Mouse (Mus musculus): ENCODE measurements around the gene Agk. TPM values are rescaled to one million over a fixed set of nuclear protein-coding genes. Genes with fewer than 3 reads are reported as not detected.

Agk gene
- polyA plus RNA-seq, 1 experiment from 2014 or later, result 48.2 TPM

- no peak overlapping the region for H3K4me3 ChIP-seq (ENCODE audit: low read depth, low read length)
- no peak for ATAC-seq (ENCODE audit: insufficient number of reproducible peaks, insufficient read depth, low FRiP score, low read depth)
- 52% methylated on average over 4 of the region's 4 CpGs for WGBS
- H3K4me2 ChIP-seq (replicated peaks; ENCODE audit: low read depth, low read length), result no peak overlapping the region
- no peak overlapping the region for H3K9ac ChIP-seq (replicated peaks; ENCODE audit: low read depth, low read length)
- no peak overlapping the region for H3K27ac ChIP-seq (ENCODE audit: low read length)
- no peaks in the 10 kb centered on the region for H3K36me3 ChIP-seq (ENCODE audit: control insufficient read depth, insufficient read depth, low read length)
- no peaks in the 10 kb centered on the region for H3K27me3 ChIP-seq (ENCODE audit: control insufficient read depth, insufficient read depth, low read length)
- H3K9me3 ChIP-seq (ENCODE audit: control insufficient read depth, low read depth, low read length), result no peaks in the 10 kb centered on the region
- peaks cover 16% of the 10 kb centered on the region; the same call in 1 of the 2 replicates for H3K4me1 ChIP-seq (ENCODE audit: control insufficient read depth, insufficient read depth, low read length)
Measured at GRCm38 (mm10) chr6:40431356-40431755, 106.4 kb downstream of the Agk start.

GRCm38 (mm10) chr6:40431812-40432211 is 106.8 kb downstream of the Agk start:
- Histone ChIP-seq H3K36me3 (ENCODE audit: control insufficient read depth, insufficient read depth, low read length) (no peaks in the 10 kb centered on the region), H3K4me1 (ENCODE audit: control insufficient read depth, insufficient read depth, low read length) (peaks cover 16% of the 10 kb centered on the region; the same call in 1 of the 2 replicates), H3K4me2 (replicated peaks; ENCODE audit: low read depth, low read length) (no peak overlapping the region), H3K9me3 (ENCODE audit: control insufficient read depth, low read depth, low read length) (no peaks in the 10 kb centered on the region), H3K9ac (replicated peaks; ENCODE audit: low read depth, low read length) (no peak overlapping the region), H3K27me3 (ENCODE audit: control insufficient read depth, insufficient read depth, low read length) (no peaks in the 10 kb centered on the region), H3K4me3 (ENCODE audit: low read depth, low read length) (no peak overlapping the region), H3K27ac (ENCODE audit: low read length) (no peak overlapping the region)
- ATAC-seq (ENCODE audit: insufficient number of reproducible peaks, insufficient read depth, low FRiP score, low read depth), result no peak

GRCm38 (mm10) chr6:40432346-40433275 is 107.6 kb downstream of the Agk start:
- Histone ChIP-seq H3K36me3 (ENCODE audit: control insufficient read depth, insufficient read depth, low read length) (no peaks in the 10 kb centered on the region), H3K9me3 (ENCODE audit: control insufficient read depth, low read depth, low read length) (no peaks in the 10 kb centered on the region), H3K4me1 (ENCODE audit: control insufficient read depth, insufficient read depth, low read length) (peaks cover 16% of the 10 kb centered on the region; the same call in 1 of the 2 replicates), H3K4me3 (ENCODE audit: low read depth, low read length) (no peak overlapping the region), H3K27ac (ENCODE audit: low read length) (no peak overlapping the region), H3K27me3 (ENCODE audit: control insufficient read depth, insufficient read depth, low read length) (no peaks in the 10 kb centered on the region), H3K4me2 (replicated peaks; ENCODE audit: low read depth, low read length) (no peak overlapping the region), H3K9ac (replicated peaks; ENCODE audit: low read depth, low read length) (no peak overlapping the region)
- no peak for ATAC-seq (ENCODE audit: insufficient number of reproducible peaks, insufficient read depth, low FRiP score, low read depth)
- 88% methylated on average over 17 of the region's 17 CpGs for WGBS

GRCm38 (mm10) chr6:40434697-40435096 is 109.7 kb downstream of the Agk start:
- H3K36me3 ChIP-seq (ENCODE audit: control insufficient read depth, insufficient read depth, low read length), result no peaks in the 10 kb centered on the region
- 14% methylated on average over 7 of the region's 7 CpGs for WGBS
- no peak overlapping the region for H3K27ac ChIP-seq (ENCODE audit: low read length)
- ATAC-seq (ENCODE audit: insufficient number of reproducible peaks, insufficient read depth, low FRiP score, low read depth), result no peak
- H3K9ac ChIP-seq (replicated peaks; ENCODE audit: low read depth, low read length), result peak overlapping the region; percentile 69; the same call in 1 of the 2 replicates
- no peaks in the 10 kb centered on the region for H3K9me3 ChIP-seq (ENCODE audit: control insufficient read depth, low read depth, low read length)
- H3K4me1 ChIP-seq (ENCODE audit: control insufficient read depth, insufficient read depth, low read length), result peaks cover 16% of the 10 kb centered on the region; the same call in 1 of the 2 replicates
- peak overlapping the region; percentile 54 for H3K4me2 ChIP-seq (replicated peaks; ENCODE audit: low read depth, low read length)
- H3K4me3 ChIP-seq (ENCODE audit: low read depth, low read length), result peak overlapping the region; percentile 74
- H3K27me3 ChIP-seq (ENCODE audit: control insufficient read depth, insufficient read depth, low read length), result no peaks in the 10 kb centered on the region

- Histone ChIP-seq H3K36me3 (ENCODE audit: control insufficient read depth, insufficient read depth, low read length) (no peaks in the 10 kb centered on the region), H3K4me2 (replicated peaks; ENCODE audit: low read depth, low read length) (peak overlapping the region; percentile 54), H3K9ac (replicated peaks; ENCODE audit: low read depth, low read length) (peak overlapping the region; percentile 69), H3K27me3 (ENCODE audit: control insufficient read depth, insufficient read depth, low read length) (no peaks in the 10 kb centered on the region), H3K9me3 (ENCODE audit: control insufficient read depth, low read depth, low read length) (no peaks in the 10 kb centered on the region), H3K27ac (ENCODE audit: low read length) (peak overlapping the region; percentile 66; the same call in 1 of the 2 replicates), H3K4me3 (ENCODE audit: low read depth, low read length) (peak overlapping the region; percentile 74), H3K4me1 (ENCODE audit: control insufficient read depth, insufficient read depth, low read length) (peaks cover 14% of the 10 kb centered on the region; the same call in 1 of the 2 replicates)
- 0% methylated on average over 68 of the region's 72 CpGs for WGBS
- ATAC-seq (ENCODE audit: insufficient number of reproducible peaks, insufficient read depth, low FRiP score, low read depth), result peak; percentile 44
Measured at GRCm38 (mm10) chr6:40435151-40436046, 110.4 kb downstream of the Agk start.

- peak within 1 kb of the TSS; percentile 69 for H3K9ac ChIP-seq (replicated peaks; ENCODE audit: low read depth, low read length)
- peaks cover 7% of the 10 kb centered on the region; the same call in 1 of the 2 replicates for H3K4me1 ChIP-seq (ENCODE audit: control insufficient read depth, insufficient read depth, low read length)
- H3K27ac ChIP-seq (ENCODE audit: low read length), result peak within 1 kb of the TSS; percentile 66; the same call in 1 of the 2 replicates
- peak; percentile 92 for ATAC-seq (ENCODE audit: insufficient number of reproducible peaks, insufficient read depth, low FRiP score, low read depth)
- no peaks in the 10 kb centered on the region for H3K36me3 ChIP-seq (ENCODE audit: control insufficient read depth, insufficient read depth, low read length)
- WGBS, result under 1% methylated on average over 37 of the region's 38 CpGs
- no peaks in the 10 kb centered on the region for H3K9me3 ChIP-seq (ENCODE audit: control insufficient read depth, low read depth, low read length)
- H3K27me3 ChIP-seq (ENCODE audit: control insufficient read depth, insufficient read depth, low read length), result no peaks in the 10 kb centered on the region
- peak within 1 kb of the TSS; percentile 74 for H3K4me3 ChIP-seq (ENCODE audit: low read depth, low read length)
- H3K4me2 ChIP-seq (replicated peaks; ENCODE audit: low read depth, low read length), result peak within 1 kb of the TSS; percentile 54
Measured at GRCm38 (mm10) chr6:40436047-40436483, 111.1 kb downstream of the Agk start, which contains the start of gene E330009J07Rik. Gene E330009J07Rik (minus strand): TSS chr6:40436135.

GRCm38 (mm10) chr6:40438936-40439335 is 114.0 kb downstream of the Agk start, which contains the start of gene Wee2:
Gene Wee2 (plus strand): TSS chr6:40439088.
- no peak for ATAC-seq (ENCODE audit: insufficient number of reproducible peaks, insufficient read depth, low FRiP score, low read depth)
- no peaks in the 10 kb centered on the region for H3K36me3 ChIP-seq (ENCODE audit: control insufficient read depth, insufficient read depth, low read length)
- H3K27me3 ChIP-seq (ENCODE audit: control insufficient read depth, insufficient read depth, low read length), result no peaks in the 10 kb centered on the region
- H3K4me1 ChIP-seq (ENCODE audit: control insufficient read depth, insufficient read depth, low read length), result peaks cover 3% of the 10 kb centered on the region; the same call in 1 of the 2 replicates
- no peak within 1 kb of the TSS for H3K27ac ChIP-seq (ENCODE audit: low read length)
- 74% methylated on average over 5 of the region's 5 CpGs for WGBS
- H3K9ac ChIP-seq (replicated peaks; ENCODE audit: low read depth, low read length), result no peak within 1 kb of the TSS
- H3K4me2 ChIP-seq (replicated peaks; ENCODE audit: low read depth, low read length), result no peak within 1 kb of the TSS
- no peaks in the 10 kb centered on the region for H3K9me3 ChIP-seq (ENCODE audit: control insufficient read depth, low read depth, low read length)
- no peak within 1 kb of the TSS for H3K4me3 ChIP-seq (ENCODE audit: low read depth, low read length)

GRCm38 (mm10) chr6:40439731-40440130 is 114.8 kb downstream of the Agk start:
- ATAC-seq (ENCODE audit: insufficient number of reproducible peaks, insufficient read depth, low FRiP score, low read depth), result no peak
- 34% methylated on average over 12 of the region's 12 CpGs for WGBS
- Histone ChIP-seq H3K36me3 (ENCODE audit: control insufficient read depth, insufficient read depth, low read length) (no peaks in the 10 kb centered on the region), H3K27me3 (ENCODE audit: control insufficient read depth, insufficient read depth, low read length) (no peaks in the 10 kb centered on the region), H3K4me2 (replicated peaks; ENCODE audit: low read depth, low read length) (no peak overlapping the region), H3K4me1 (ENCODE audit: control insufficient read depth, insufficient read depth, low read length) (peaks cover 2% of the 10 kb centered on the region; the same call in 1 of the 2 replicates), H3K27ac (ENCODE audit: low read length) (no peak overlapping the region), H3K9me3 (ENCODE audit: control insufficient read depth, low read depth, low read length) (no peaks in the 10 kb centered on the region), H3K4me3 (ENCODE audit: low read depth, low read length) (no peak overlapping the region), H3K9ac (replicated peaks; ENCODE audit: low read depth, low read length) (no peak overlapping the region)
